Mouse (Mus musculus) heart, postnatal 0 days (tissue): ENCODE results near the gene Magi2.

ENCODE experiments used
- CTCF ChIP-seq: IDR thresholded peaks from 2 replicates; pipeline ENCODE4 v1.5.1; 2016; ENCODE audit warnings: antibody characterized with exemption, control low read depth, low read depth
- EP300 ChIP-seq: IDR thresholded peaks from 2 replicates; pipeline ENCODE4 v1.6.1; 2016; ENCODE audit warnings: antibody characterized with exemption, low read depth

- TF ChIP-seq CTCF (no peak), EP300 (no peak)
Measured at GRCm38 (mm10) chr5:20325290-20325689, 1098.5 kb downstream of the Magi2 start.
